Mouse (Mus musculus) frontal cortex, postnatal 14 days (tissue): Measurements from ENCODE around the gene Map3k7cl.

Experiments used
- DNase-seq, 2 experiments: peaks; one replicate each; pipeline ENCODE4 v3.0.0; 2022; ENCODE audit warnings: low spot score in 2 of 2

Gene Map3k7cl

DNA sequence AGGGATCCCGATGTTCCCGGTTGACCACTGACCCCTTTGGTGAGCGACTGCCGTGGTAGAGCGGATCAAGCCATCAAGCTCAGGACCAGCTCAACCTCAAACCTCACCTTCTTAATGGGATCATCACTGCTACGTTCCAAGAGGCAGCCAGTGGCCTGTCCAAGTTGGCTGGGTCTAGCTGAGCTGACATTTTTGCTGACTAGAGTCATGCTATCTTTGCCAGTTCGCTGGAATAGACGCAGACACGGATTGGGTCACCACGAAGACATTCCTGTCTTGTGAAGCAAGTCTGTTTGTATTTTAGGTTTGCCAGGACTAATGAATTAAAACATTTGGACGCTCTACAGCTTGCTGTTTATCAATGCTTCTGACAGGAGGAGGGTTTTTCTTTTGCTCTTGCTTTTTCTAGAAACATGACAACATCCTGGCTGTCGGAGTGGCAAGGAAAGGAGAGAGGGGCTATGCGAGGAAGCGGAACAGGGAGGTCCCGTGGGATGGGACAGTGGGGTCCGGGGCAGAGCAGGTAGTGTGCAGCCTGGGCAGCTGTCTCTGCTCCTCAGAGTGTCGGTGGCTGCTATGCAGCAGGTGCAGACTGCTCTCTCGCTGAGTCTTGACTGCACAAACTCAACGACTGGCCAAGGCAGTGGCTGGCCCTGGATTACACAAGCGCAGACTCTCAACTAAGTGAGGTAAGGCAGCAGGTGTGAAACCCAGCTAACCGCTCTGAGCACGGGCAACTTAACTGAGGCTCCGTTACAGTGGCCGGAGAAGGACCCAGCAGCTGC, at the start of gene Map3k7cl:
TSS of gene Map3k7cl (plus strand) at position 424 of the 785 bp plus-strand sequence.
- DNase-seq: no peak

DNA sequence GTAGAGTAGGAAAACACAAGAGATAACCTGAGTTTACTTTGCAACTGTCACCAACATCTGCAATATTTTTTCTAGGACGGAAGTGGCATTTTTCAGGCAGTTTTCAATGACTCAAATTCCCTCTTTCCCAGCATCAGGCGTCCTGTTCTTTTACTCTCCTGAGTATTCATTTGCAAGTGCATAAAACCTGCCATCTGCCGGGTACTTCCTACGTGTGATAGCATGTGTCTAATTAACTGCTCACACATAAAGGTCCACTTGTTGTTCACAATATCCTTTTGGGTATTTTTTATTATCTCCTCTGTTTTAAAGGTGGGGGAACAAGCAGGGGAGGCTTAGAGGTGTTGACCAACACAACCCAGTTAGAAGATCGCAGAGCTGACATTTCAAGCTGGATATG, 41.4 kb upstream of the Map3k7cl start:
- no peak for DNase-seq

DNA sequence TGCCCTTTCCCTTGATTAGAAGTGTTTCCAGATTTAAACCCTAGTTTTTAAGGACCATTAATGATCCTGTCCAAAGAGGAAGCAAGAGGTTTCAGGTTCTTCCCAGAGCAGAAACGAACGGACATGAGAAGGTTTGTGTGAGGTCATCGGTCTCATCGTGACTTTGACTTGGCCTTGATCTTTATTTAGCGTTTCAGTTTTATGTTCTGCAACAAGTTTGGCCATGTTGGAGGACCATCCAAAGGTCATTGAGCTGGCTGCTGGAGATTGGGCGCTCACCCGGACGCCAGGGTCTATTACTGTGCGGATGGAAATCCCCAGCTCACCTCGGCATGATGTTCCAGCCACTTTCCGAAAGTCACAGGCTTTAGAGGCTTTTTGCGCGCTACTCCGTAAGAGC, 40.8 kb upstream of the Map3k7cl start:
- no peak for DNase-seq

DNA sequence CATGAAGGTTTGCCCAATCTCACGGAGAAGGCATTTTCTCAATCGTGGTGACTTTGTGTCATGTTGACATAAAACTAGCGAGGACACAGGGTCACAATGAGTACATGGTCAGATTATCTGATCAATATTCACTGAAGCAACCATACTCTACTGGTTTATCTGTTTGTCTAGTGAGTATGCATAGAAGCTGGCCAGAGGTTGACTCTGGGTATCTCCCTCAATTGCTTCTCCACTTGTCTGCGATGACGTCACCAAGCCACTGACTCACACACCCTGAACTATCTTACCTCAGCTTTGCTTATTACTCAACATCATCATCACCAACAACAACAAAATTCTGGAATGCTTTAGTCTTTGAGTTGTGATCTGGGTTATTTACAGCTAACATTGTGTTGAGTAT, 28.9 kb upstream of the Map3k7cl start:
- DNase-seq: no peak

- no peak for DNase-seq
Observed at GRCm38 (mm10) chr16:87527553-87528249, 25.4 kb upstream of the Map3k7cl start.

- DNase-seq: no peak
Observed at GRCm38 (mm10) chr16:87528755-87529154, 24.4 kb upstream of the Map3k7cl start.

DNA sequence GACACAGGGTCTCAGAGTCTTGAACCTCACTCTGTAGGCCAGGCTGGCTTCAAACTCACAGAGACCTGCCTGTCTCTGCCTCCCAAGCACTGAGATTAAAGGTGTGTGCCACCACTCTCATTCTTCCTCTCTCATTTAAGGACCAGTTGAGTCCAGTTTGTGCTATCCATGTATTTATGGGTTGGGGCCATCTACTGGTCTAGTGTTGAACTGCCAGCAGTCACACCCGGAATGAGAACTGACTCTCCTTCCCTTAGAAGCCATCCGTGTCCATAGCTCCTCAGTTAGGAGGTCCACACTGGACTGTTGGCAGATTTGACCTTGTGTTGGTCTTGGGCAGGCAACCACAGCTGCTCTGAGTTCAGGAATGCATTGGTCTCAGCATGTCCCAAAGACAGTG, 4.8 kb upstream of the Map3k7cl start:
- DNase-seq: no peak

- DNase-seq: no peak
Observed at GRCm38 (mm10) chr16:87556320-87556719, 3.2 kb downstream of the Map3k7cl start.

- no peak for DNase-seq
Observed at GRCm38 (mm10) chr16:87561501-87561900, 8.4 kb downstream of the Map3k7cl start.

DNA sequence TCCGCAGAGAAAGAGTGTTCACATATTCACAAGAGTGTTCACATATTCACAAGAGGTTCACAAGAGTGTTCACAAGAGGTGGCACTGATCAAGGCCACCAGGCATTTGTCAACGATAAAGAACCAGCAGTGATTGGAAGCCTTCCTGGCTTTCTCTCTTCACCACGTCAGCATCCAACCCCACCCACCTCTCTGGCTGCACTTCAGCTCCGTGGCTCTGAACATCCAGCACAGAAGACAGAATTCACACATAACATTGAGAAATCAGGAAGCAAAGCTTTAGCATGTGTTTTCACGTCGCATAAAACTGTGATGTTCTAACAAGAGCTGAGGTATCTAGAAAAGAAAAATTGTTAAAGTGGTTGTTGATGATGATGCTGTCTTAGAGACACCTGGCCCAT, 10.4 kb downstream of the Map3k7cl start:
- DNase-seq: no peak

- no peak for DNase-seq
Observed at GRCm38 (mm10) chr16:87564564-87564963, 11.4 kb downstream of the Map3k7cl start.

DNA sequence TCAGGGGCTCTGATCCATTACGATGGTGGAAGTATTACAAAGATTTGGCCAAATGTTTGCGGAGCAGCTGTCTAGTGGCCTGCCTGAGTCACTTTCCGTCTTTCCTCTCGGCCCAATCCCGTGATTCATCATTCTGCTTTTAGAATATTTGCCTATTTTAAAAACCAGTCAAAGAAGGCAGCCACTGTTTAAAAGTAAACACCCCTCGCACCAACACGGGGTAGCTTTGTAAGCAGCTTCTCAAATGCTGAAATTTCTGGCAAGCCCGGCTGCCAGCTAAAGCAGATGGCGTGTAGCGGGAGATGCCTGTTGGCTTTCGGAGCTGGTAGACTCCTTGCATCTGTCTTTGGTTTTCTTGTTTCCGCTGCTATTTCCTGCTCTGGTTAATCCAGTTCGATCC, 14.4 kb downstream of the Map3k7cl start:
- DNase-seq: peak; percentile 36 to 39

GRCm38 (mm10) chr16:87568241-87568640, 15.1 kb downstream of the Map3k7cl start:
- no peak for DNase-seq

DNA sequence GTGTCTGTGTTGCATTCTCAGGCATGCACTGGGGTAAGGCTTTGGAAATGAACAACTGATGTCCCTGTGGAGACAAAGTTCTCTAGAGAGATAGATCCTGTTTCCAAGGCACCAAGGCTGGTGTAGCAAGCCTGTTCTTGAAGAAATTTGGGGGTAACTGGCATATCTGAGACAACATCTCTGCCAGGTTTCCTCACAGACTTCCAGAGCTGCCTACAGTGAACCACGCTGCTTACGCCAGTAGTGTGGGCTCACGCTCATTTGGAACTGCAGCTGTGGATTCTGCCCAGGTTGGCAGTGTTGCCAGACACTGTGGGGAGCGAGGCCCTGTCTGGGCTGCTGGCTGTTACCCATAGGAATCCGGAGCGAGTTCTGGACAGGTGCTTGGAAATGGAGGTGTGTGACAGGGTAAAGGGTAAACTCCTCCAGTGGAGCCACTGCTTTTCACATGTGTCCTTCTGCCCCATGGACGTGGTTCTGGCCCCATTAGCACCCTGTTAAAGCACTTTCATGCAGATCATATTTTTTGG, 16.5 kb downstream of the Map3k7cl start:
- no peak for DNase-seq

GRCm38 (mm10) chr16:87570334-87570733, 17.2 kb downstream of the Map3k7cl start:
- DNase-seq: no peak

- no peak for DNase-seq
Observed at GRCm38 (mm10) chr16:87573409-87573808, 20.3 kb downstream of the Map3k7cl start.

- no peak for DNase-seq
Observed at GRCm38 (mm10) chr16:87574160-87574559, 21.0 kb downstream of the Map3k7cl start.

DNA sequence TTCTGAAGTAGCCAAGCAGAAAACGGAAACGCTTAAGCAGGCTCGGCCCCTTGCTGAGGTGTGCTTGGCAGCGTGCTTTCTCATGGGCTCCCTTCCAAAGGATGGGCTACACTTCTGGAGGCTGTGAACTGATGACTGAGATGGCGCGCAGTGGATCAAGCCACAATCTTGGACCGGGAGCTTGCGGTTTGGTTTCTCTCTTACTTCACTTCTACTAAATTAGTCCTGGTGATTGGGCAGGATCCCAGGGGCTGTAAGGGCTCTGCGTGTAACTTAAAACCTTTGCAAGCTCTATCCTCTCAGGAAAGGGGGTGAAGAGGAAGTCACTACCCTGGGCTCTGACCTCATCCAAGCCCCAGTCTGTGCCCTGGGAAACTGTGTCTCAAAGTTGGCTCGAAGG, 22.5 kb downstream of the Map3k7cl start:
- DNase-seq: no peak

GRCm38 (mm10) chr16:87578881-87579280, 25.8 kb downstream of the Map3k7cl start:
- DNase-seq: no peak

DNA sequence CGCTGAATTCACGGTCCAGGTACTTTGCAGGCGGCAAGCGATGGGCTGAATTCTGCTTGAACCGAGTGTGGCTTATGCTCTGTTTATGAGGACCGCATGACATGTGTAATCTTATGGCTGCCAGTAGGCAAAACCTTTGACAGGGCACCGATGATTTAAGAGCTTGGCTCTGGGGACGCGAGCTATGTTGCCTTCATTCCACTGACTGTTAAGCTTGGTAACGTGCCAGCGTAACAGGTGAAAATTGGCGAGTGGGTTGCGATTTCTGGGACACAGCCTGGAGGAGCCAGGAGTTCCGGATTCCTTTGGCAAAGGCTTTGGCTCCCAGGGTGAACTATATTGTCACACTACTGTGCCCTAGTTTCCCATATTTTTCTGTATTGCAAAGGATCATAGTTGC, 26.3 kb downstream of the Map3k7cl start:
- no peak for DNase-seq

GRCm38 (mm10) chr16:87582776-87583175, 29.6 kb downstream of the Map3k7cl start:
- DNase-seq: no peak

DNA sequence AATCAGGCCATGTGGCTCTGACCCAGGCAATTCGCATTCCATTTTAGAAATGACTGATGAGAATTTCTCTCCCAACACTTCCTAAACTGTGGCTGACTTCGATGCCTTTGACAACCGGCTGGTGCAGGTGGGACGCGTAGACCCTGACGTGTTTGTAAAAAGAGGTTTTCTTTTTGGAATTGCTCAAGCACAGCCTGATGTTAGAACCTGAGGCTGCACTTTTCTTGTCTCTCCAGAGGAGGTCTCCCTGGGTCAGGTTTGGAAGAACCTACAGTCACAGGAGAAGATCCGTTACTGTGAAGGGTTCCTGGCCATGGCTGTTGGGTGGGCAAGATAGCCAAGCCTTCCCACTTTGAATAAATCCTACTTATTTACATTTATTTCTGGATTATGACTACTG, 31.5 kb downstream of the Map3k7cl start:
- no peak for DNase-seq
